Mouse (Mus musculus): ENCODE results near the gene Cdk19. TPM values are rescaled to one million over a fixed set of nuclear protein-coding genes. Genes with fewer than 3 reads are reported as not detected.
A peak's percentile ranks its signal among the peaks of the same experiment; 100 is the strongest.

The Cdk19 gene
- polyA plus RNA-seq, 1 experiment from 2014 or later = 7.2 TPM

GRCm38 (mm10) chr10:40359131-40359530 is 19.8 kb downstream of the Cdk19 start:
- Histone ChIP-seq H3K4me3 (ENCODE audit: low read depth, low read length) (no peak overlapping the region), H3K27me3 (ENCODE audit: control insufficient read depth, insufficient read depth, low read depth, low read length) (no peaks in the 10 kb centered on the region), H3K4me2 (ENCODE audit: low read length) (no peak overlapping the region), H3K36me3 (ENCODE audit: control insufficient read depth, insufficient read depth, low read length) (no peaks in the 10 kb centered on the region), H3K9me3 (replicated peaks; ENCODE audit: control insufficient read depth, low read length, poor library complexity, severe bottlenecking) (no peaks in the 10 kb centered on the region), H3K27ac (ENCODE audit: low read length) (no peak overlapping the region), H3K9ac (ENCODE audit: low read depth, low read length) (no peak overlapping the region), H3K4me1 (ENCODE audit: control insufficient read depth, insufficient read depth, low read length) (no peaks in the 10 kb centered on the region)
- no peak for ATAC-seq
- WGBS = 74% methylated on average over 2 of the region's 2 CpGs

- no peak for ATAC-seq
- Histone ChIP-seq H3K27ac (ENCODE audit: low read length) (no peak overlapping the region), H3K4me2 (ENCODE audit: low read length) (no peak overlapping the region), H3K36me3 (ENCODE audit: control insufficient read depth, insufficient read depth, low read length) (no peaks in the 10 kb centered on the region), H3K9ac (ENCODE audit: low read depth, low read length) (no peak overlapping the region), H3K9me3 (replicated peaks; ENCODE audit: control insufficient read depth, low read length, poor library complexity, severe bottlenecking) (no peaks in the 10 kb centered on the region), H3K4me3 (ENCODE audit: low read depth, low read length) (no peak overlapping the region), H3K4me1 (ENCODE audit: control insufficient read depth, insufficient read depth, low read length) (no peaks in the 10 kb centered on the region), H3K27me3 (ENCODE audit: control insufficient read depth, insufficient read depth, low read depth, low read length) (no peaks in the 10 kb centered on the region)
- 31% methylated on average over 4 of the region's 4 CpGs for WGBS
Observed at GRCm38 (mm10) chr10:40363004-40363403, 23.6 kb downstream of the Cdk19 start.

- Histone ChIP-seq H3K9ac (ENCODE audit: low read depth, low read length) (no peak overlapping the region), H3K9me3 (replicated peaks; ENCODE audit: control insufficient read depth, low read length, poor library complexity, severe bottlenecking) (no peaks in the 10 kb centered on the region), H3K36me3 (ENCODE audit: control insufficient read depth, insufficient read depth, low read length) (no peaks in the 10 kb centered on the region), H3K4me2 (ENCODE audit: low read length) (no peak overlapping the region), H3K27me3 (ENCODE audit: control insufficient read depth, insufficient read depth, low read depth, low read length) (no peaks in the 10 kb centered on the region), H3K4me3 (ENCODE audit: low read depth, low read length) (no peak overlapping the region), H3K27ac (ENCODE audit: low read length) (no peak overlapping the region), H3K4me1 (ENCODE audit: control insufficient read depth, insufficient read depth, low read length) (no peaks in the 10 kb centered on the region)
- 46% methylated on average over 5 of the region's 5 CpGs for WGBS
- ATAC-seq = no peak
Observed at GRCm38 (mm10) chr10:40364642-40365361, 25.4 kb downstream of the Cdk19 start.

GRCm38 (mm10) chr10:40365991-40366390 is 26.6 kb downstream of the Cdk19 start:
- no peaks in the 10 kb centered on the region for H3K36me3 ChIP-seq (ENCODE audit: control insufficient read depth, insufficient read depth, low read length)
- no peak overlapping the region for H3K27ac ChIP-seq (ENCODE audit: low read length)
- no peak overlapping the region for H3K9ac ChIP-seq (ENCODE audit: low read depth, low read length)
- no peak overlapping the region for H3K4me2 ChIP-seq (ENCODE audit: low read length)
- H3K27me3 ChIP-seq (ENCODE audit: control insufficient read depth, insufficient read depth, low read depth, low read length) = no peaks in the 10 kb centered on the region
- no peak overlapping the region for H3K4me3 ChIP-seq (ENCODE audit: low read depth, low read length)
- no peaks in the 10 kb centered on the region for H3K9me3 ChIP-seq (replicated peaks; ENCODE audit: control insufficient read depth, low read length, poor library complexity, severe bottlenecking)
- no peaks in the 10 kb centered on the region for H3K4me1 ChIP-seq (ENCODE audit: control insufficient read depth, insufficient read depth, low read length)
- 91% methylated on average over 2 of the region's 2 CpGs for WGBS
- no peak for ATAC-seq

GRCm38 (mm10) chr10:40368516-40368915 is 29.2 kb downstream of the Cdk19 start:
- no peak overlapping the region for H3K4me2 ChIP-seq (ENCODE audit: low read length)
- no peak overlapping the region for H3K27ac ChIP-seq (ENCODE audit: low read length)
- no peaks in the 10 kb centered on the region for H3K9me3 ChIP-seq (replicated peaks; ENCODE audit: control insufficient read depth, low read length, poor library complexity, severe bottlenecking)
- WGBS = 90% methylated on average over 1 of the region's 1 CpGs
- no peak overlapping the region for H3K4me3 ChIP-seq (ENCODE audit: low read depth, low read length)
- H3K9ac ChIP-seq (ENCODE audit: low read depth, low read length) = no peak overlapping the region
- H3K36me3 ChIP-seq (ENCODE audit: control insufficient read depth, insufficient read depth, low read length) = no peaks in the 10 kb centered on the region
- no peak for ATAC-seq
- no peaks in the 10 kb centered on the region for H3K27me3 ChIP-seq (ENCODE audit: control insufficient read depth, insufficient read depth, low read depth, low read length)
- peaks cover 6% of the 10 kb centered on the region; the same call in 1 of the 2 replicates for H3K4me1 ChIP-seq (ENCODE audit: control insufficient read depth, insufficient read depth, low read length)

- no peak overlapping the region for H3K27ac ChIP-seq (ENCODE audit: low read length)
- peaks cover 6% of the 10 kb centered on the region; the same call in 1 of the 2 replicates for H3K4me1 ChIP-seq (ENCODE audit: control insufficient read depth, insufficient read depth, low read length)
- ATAC-seq = no peak
- H3K9me3 ChIP-seq (replicated peaks; ENCODE audit: control insufficient read depth, low read length, poor library complexity, severe bottlenecking) = no peaks in the 10 kb centered on the region
- no peaks in the 10 kb centered on the region for H3K27me3 ChIP-seq (ENCODE audit: control insufficient read depth, insufficient read depth, low read depth, low read length)
- no peak overlapping the region for H3K9ac ChIP-seq (ENCODE audit: low read depth, low read length)
- H3K36me3 ChIP-seq (ENCODE audit: control insufficient read depth, insufficient read depth, low read length) = no peaks in the 10 kb centered on the region
- no peak overlapping the region for H3K4me2 ChIP-seq (ENCODE audit: low read length)
- no peak overlapping the region for H3K4me3 ChIP-seq (ENCODE audit: low read depth, low read length)
Observed at GRCm38 (mm10) chr10:40370156-40370555, 30.8 kb downstream of the Cdk19 start.

- Histone ChIP-seq H3K36me3 (ENCODE audit: control insufficient read depth, insufficient read depth, low read length) (no peaks in the 10 kb centered on the region), H3K9me3 (replicated peaks; ENCODE audit: control insufficient read depth, low read length, poor library complexity, severe bottlenecking) (no peaks in the 10 kb centered on the region), H3K27me3 (ENCODE audit: control insufficient read depth, insufficient read depth, low read depth, low read length) (no peaks in the 10 kb centered on the region), H3K4me3 (ENCODE audit: low read depth, low read length) (no peak overlapping the region), H3K4me1 (ENCODE audit: control insufficient read depth, insufficient read depth, low read length) (peaks cover 6% of the 10 kb centered on the region; the same call in 1 of the 2 replicates), H3K4me2 (ENCODE audit: low read length) (no peak overlapping the region), H3K27ac (ENCODE audit: low read length) (peak overlapping the region; percentile 40; the same call in 1 of the 2 replicates), H3K9ac (ENCODE audit: low read depth, low read length) (no peak overlapping the region)
- WGBS = 74% methylated on average over 8 of the region's 8 CpGs
- no peak for ATAC-seq
Observed at GRCm38 (mm10) chr10:40371184-40371913, 32.0 kb downstream of the Cdk19 start.

GRCm38 (mm10) chr10:40371914-40372675 is 32.7 kb downstream of the Cdk19 start:
- Histone ChIP-seq H3K4me3 (ENCODE audit: low read depth, low read length) (no peak overlapping the region), H3K9me3 (replicated peaks; ENCODE audit: control insufficient read depth, low read length, poor library complexity, severe bottlenecking) (no peaks in the 10 kb centered on the region), H3K36me3 (ENCODE audit: control insufficient read depth, insufficient read depth, low read length) (no peaks in the 10 kb centered on the region), H3K27ac (ENCODE audit: low read length) (peak overlapping the region; percentile 40; the same call in 1 of the 2 replicates), H3K9ac (ENCODE audit: low read depth, low read length) (no peak overlapping the region), H3K4me2 (ENCODE audit: low read length) (peak overlapping the region; percentile 18; the same call in 1 of the 2 replicates), H3K27me3 (ENCODE audit: control insufficient read depth, insufficient read depth, low read depth, low read length) (no peaks in the 10 kb centered on the region), H3K4me1 (ENCODE audit: control insufficient read depth, insufficient read depth, low read length) (peaks cover 6% of the 10 kb centered on the region; the same call in 1 of the 2 replicates)
- 15% methylated on average over 11 of the region's 11 CpGs for WGBS
- peak; percentile 87 for ATAC-seq

All from midbrain, embryonic 16.5 days (tissue).